Mouse (Mus musculus): ENCODE data around the gene Cog7. TPM values are rescaled to one million over a fixed set of nuclear protein-coding genes. Genes with fewer than 3 reads are reported as not detected.
A peak's percentile ranks its signal among the peaks of the same experiment; 100 is the strongest.

Cog7 gene
- polyA plus RNA-seq, 1 experiment from 2014 or later, result 13.4 TPM

DNA sequence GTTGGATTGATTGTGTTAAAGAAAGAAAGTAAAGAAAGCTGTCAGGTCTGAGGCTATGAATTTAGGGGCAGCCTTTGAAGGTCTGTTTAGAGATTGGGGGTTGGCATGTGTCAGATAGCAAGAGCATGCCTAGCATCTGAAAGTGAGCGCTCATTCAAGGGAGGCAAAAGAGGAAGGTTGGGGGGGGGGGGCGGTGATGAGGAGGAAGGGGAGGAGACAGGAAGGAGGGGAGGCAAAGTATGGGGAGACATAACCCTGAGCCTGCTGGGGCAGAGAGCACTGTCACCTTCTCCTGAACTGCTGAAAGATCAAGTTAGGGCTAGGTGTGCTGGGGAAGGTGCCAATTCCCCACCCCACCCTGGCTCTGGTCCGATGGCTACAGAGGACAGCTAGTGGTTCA is 109.9 kb downstream of the Cog7 start:
- no peak overlapping the region for H3K4me2 ChIP-seq (replicated peaks; ENCODE audit: low read depth, low read length)
- no peaks in the 10 kb centered on the region for H3K9me3 ChIP-seq (ENCODE audit: low read length)
- DNase-seq (ENCODE audit: low spot score) (no peak), ATAC-seq (no peak)
- H3K4me3 ChIP-seq (ENCODE audit: low read depth, low read length), result no peak overlapping the region
- no peaks in the 10 kb centered on the region for H3K36me3 ChIP-seq (ENCODE audit: insufficient read depth, low read length)
- H3K27me3 ChIP-seq (replicated peaks; ENCODE audit: insufficient read depth, low read length), result no peaks in the 10 kb centered on the region
- WGBS, result 61% methylated on average over 2 of the region's 3 CpGs
- no peak overlapping the region for H3K9ac ChIP-seq (replicated peaks; ENCODE audit: low read depth)
- H3K27ac ChIP-seq (ENCODE audit: low read length), result no peak overlapping the region
- TF ChIP-seq EP300 (IDR thresholded peaks at IDR 0.05), result no peak
- H3K4me1 ChIP-seq (ENCODE audit: insufficient read depth, low read depth, low read length), result no peaks in the 10 kb centered on the region; the same call in 1 of the 2 replicates

- no peak for TF ChIP-seq CTCF (IDR thresholded peaks at IDR 0.05)
- TF ChIP-seq EP300 (IDR thresholded peaks at IDR 0.05), result no peak
- peak within 1 kb of the TSS; percentile 39; the same call in 1 of the 2 replicates for H3K9ac ChIP-seq (replicated peaks; ENCODE audit: low read depth)
- 2% methylated on average over 31 of the region's 42 CpGs for WGBS
- H3K4me1 ChIP-seq (ENCODE audit: insufficient read depth, low read depth, low read length), result no peaks in the 10 kb centered on the region
- peak within 1 kb of the TSS; percentile 60 for H3K4me2 ChIP-seq (replicated peaks; ENCODE audit: low read depth, low read length)
- ATAC-seq, result peak; percentile 97
- peak within 1 kb of the TSS; percentile 28; the same call in 1 of the 2 replicates for H3K4me3 ChIP-seq (ENCODE audit: low read depth, low read length)
- no peaks in the 10 kb centered on the region for H3K9me3 ChIP-seq (ENCODE audit: low read length)
- DNase-seq (ENCODE audit: low spot score), result peak; percentile 74
- no peak within 1 kb of the TSS for H3K27ac ChIP-seq (ENCODE audit: low read length)
- H3K36me3 ChIP-seq (ENCODE audit: insufficient read depth, low read length), result no peaks in the 10 kb centered on the region
- 0 out of 2 replicates have a peak, but pooled peaks cover 2% of the 10 kb centered on the region for H3K27me3 ChIP-seq (replicated peaks; ENCODE audit: insufficient read depth, low read length)
Observed at GRCm38 (mm10) chr7:121864858-121865585, 116.5 kb downstream of the Cog7 start, which contains the start of gene Scnn1b. TSS of gene Scnn1b (plus strand) at chr7:121865038.

GRCm38 (mm10) chr7:121858939-121859338 is 122.6 kb downstream of the Cog7 start:
- DNase-seq (ENCODE audit: low spot score) (no peak), ATAC-seq (no peak)
- Histone ChIP-seq H3K27me3 (replicated peaks; ENCODE audit: insufficient read depth, low read length) (no peaks in the 10 kb centered on the region), H3K9ac (replicated peaks; ENCODE audit: low read depth) (no peak overlapping the region), H3K4me3 (ENCODE audit: low read depth, low read length) (no peak overlapping the region), H3K9me3 (ENCODE audit: low read length) (no peaks in the 10 kb centered on the region), H3K27ac (ENCODE audit: low read length) (no peak overlapping the region), H3K4me1 (ENCODE audit: insufficient read depth, low read depth, low read length) (no peaks in the 10 kb centered on the region), H3K36me3 (ENCODE audit: insufficient read depth, low read length) (no peaks in the 10 kb centered on the region), H3K4me2 (replicated peaks; ENCODE audit: low read depth, low read length) (no peak overlapping the region)
- TF ChIP-seq EP300 (IDR thresholded peaks at IDR 0.05) (no peak), CTCF (IDR thresholded peaks at IDR 0.05) (peak; percentile 27)
- WGBS, result 79% methylated on average over 8 of the region's 8 CpGs

- Histone ChIP-seq H3K4me1 (ENCODE audit: insufficient read depth, low read depth, low read length) (no peaks in the 10 kb centered on the region), H3K27ac (ENCODE audit: low read length) (no peak overlapping the region), H3K36me3 (ENCODE audit: insufficient read depth, low read length) (no peaks in the 10 kb centered on the region), H3K9me3 (ENCODE audit: low read length) (no peaks in the 10 kb centered on the region), H3K4me3 (ENCODE audit: low read depth, low read length) (no peak overlapping the region), H3K9ac (replicated peaks; ENCODE audit: low read depth) (no peak overlapping the region), H3K4me2 (replicated peaks; ENCODE audit: low read depth, low read length) (no peak overlapping the region), H3K27me3 (replicated peaks; ENCODE audit: insufficient read depth, low read length) (no peaks in the 10 kb centered on the region)
- ATAC-seq, result peak; percentile 17; the same call in 1 of the 2 replicates
- no peak for DNase-seq (ENCODE audit: low spot score)
- TF ChIP-seq EP300 (IDR thresholded peaks at IDR 0.05) (no peak), CTCF (IDR thresholded peaks at IDR 0.05) (peak; percentile 29; the same call in 1 of the 2 replicates)
- 58% methylated on average over 11 of the region's 11 CpGs for WGBS
Observed at GRCm38 (mm10) chr7:121857177-121857884, 124.2 kb downstream of the Cog7 start.

DNA sequence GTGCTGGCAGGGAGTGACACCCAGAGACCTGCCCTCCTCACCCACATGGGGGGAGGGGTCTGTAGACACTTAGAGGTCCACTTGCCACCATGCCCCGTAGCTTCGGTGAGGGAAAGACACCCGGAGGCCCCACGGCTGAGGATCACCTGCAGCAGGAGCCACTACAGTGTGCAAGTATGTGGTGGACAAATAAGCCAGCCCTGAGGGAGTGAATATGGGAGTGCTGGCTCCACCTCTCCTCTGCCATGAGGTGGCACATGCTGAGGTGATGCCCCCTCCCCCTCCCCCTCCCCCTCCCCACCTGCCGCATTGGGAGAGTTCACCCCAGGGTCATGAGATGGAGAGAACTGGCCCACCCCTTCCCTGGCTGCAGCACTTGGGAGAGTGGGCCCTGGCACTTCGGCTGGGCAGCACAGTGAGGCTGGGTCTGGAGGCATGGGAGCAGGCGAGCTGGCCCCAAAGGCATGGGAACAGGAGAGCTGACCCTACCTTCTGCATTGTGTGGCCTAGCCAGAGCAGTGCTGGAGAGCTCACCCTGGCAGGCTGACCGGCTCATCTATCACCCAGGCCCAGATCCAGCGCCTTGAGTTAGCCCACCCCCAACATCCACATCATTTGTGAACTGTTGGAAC is 132.9 kb downstream of the Cog7 start:
- Histone ChIP-seq H3K27ac (ENCODE audit: low read length) (no peak overlapping the region), H3K4me3 (ENCODE audit: low read depth, low read length) (no peak overlapping the region), H3K27me3 (replicated peaks; ENCODE audit: insufficient read depth, low read length) (no peaks in the 10 kb centered on the region), H3K4me2 (replicated peaks; ENCODE audit: low read depth, low read length) (no peak overlapping the region), H3K36me3 (ENCODE audit: insufficient read depth, low read length) (no peaks in the 10 kb centered on the region), H3K4me1 (ENCODE audit: insufficient read depth, low read depth, low read length) (no peaks in the 10 kb centered on the region), H3K9me3 (ENCODE audit: low read length) (no peaks in the 10 kb centered on the region), H3K9ac (replicated peaks; ENCODE audit: low read depth) (no peak overlapping the region)
- TF ChIP-seq CTCF (IDR thresholded peaks at IDR 0.05) (no peak), EP300 (IDR thresholded peaks at IDR 0.05) (no peak)
- ATAC-seq (peak; percentile 70), DNase-seq (ENCODE audit: low spot score) (no peak)
- WGBS, result 45% methylated on average over 9 of the region's 9 CpGs

DNA sequence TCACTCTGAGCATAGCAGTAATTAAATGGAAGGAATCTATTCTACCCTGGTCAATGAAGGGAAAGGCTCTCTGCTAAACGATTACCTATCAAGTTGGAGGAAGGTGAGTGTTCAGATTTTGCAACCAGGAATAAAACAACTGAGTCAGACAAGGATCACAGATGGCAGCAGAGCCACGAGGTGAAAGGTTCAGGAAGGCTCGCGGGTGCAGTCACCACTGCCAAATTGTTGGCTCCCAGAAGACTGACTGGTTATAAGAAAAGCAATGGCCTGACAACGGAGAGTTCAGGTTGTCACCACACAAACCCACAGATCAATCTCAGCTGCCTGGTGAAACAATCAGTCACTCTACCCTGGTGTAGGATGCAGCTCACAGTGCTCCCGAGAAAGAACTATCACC is 135.5 kb downstream of the Cog7 start:
- TF ChIP-seq EP300 (IDR thresholded peaks at IDR 0.05) (no peak), CTCF (IDR thresholded peaks at IDR 0.05) (no peak)
- DNase-seq (ENCODE audit: low spot score), result no peak
- H3K9me3 ChIP-seq (ENCODE audit: low read length), result no peaks in the 10 kb centered on the region

More for the DNA sequence above, 135.5 kb downstream of the Cog7 start:
- WGBS, result 56% methylated on average over 6 of the region's 6 CpGs
- Histone ChIP-seq H3K4me1 (ENCODE audit: insufficient read depth, low read depth, low read length) (no peaks in the 10 kb centered on the region), H3K27me3 (replicated peaks; ENCODE audit: insufficient read depth, low read length) (no peaks in the 10 kb centered on the region), H3K27ac (ENCODE audit: low read length) (no peak overlapping the region), H3K4me3 (ENCODE audit: low read depth, low read length) (no peak overlapping the region), H3K36me3 (ENCODE audit: insufficient read depth, low read length) (no peaks in the 10 kb centered on the region), H3K4me2 (replicated peaks; ENCODE audit: low read depth, low read length) (no peak overlapping the region), H3K9ac (replicated peaks; ENCODE audit: low read depth) (no peak overlapping the region)
- ATAC-seq, result no peak
